Mouse (Mus musculus) C2C12 (cell line): ENCODE results near the gene Snn.

Experiments used
- CTCF ChIP-seq: IDR thresholded peaks from one replicate; pipeline ENCODE4 v1.5.1; 2011; ENCODE audit not compliant: control insufficient read depth, insufficient read depth, insufficient read length
- MAX ChIP-seq: IDR thresholded peaks from one replicate; pipeline ENCODE4 v1.6.1; 2011; ENCODE audit warnings: mild to moderate bottlenecking, control low read depth
- MYOD1 ChIP-seq: IDR thresholded peaks from one replicate; pipeline ENCODE4 v1.6.1; 2011; ENCODE audit warnings: low read depth; ENCODE audit not compliant: control insufficient read depth, insufficient read length

GRCm38 (mm10) chr16:11104905-11105304 lies 44.2 kb downstream of the Snn start:
- TF ChIP-seq CTCF, result no peak
- TF ChIP-seq MYOD1, result no peak
- TF ChIP-seq MAX, result no peak
